Mouse (Mus musculus): Measurements from ENCODE around the gene Gpr179. TPM values are rescaled to one million over a fixed set of nuclear protein-coding genes. Genes with fewer than 3 reads are reported as not detected.

The Gpr179 gene
- polyA plus RNA-seq, 1 experiment from 2014 or later: 0.15 TPM

DNA sequence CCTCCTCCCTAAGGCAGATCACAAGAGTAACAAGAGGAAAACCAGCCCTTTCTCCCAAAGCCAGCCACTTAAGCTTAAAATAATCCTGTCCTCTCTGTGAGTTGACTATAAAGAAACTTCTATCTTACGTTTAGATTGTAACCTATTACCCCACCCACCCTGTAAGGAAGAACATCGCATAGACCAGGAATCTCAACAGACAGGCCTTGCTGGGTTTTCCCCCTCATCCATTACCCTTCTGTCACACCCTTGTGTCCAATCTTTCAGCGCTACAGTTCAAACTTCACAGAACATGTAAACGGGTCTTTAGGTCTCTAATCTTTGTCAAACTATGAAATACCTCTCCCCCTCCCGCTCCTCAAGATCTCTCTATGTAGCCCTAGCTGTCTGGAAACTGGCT, 47.2 kb downstream of the Gpr179 start:
- WGBS: 69% methylated on average over 5 of the region's 5 CpGs
- no peak for ATAC-seq (ENCODE audit: insufficient number of reproducible peaks, insufficient read depth, low FRiP score, low TSS enrichment, low read depth)
- Histone ChIP-seq H3K9me3 (no peaks in the 10 kb centered on the region), H3K9ac (no peak overlapping the region), H3K36me3 (no peaks in the 10 kb centered on the region), H3K4me1 (peaks cover 6% of the 10 kb centered on the region), H3K4me2 (no peak overlapping the region), H3K4me3 (no peak overlapping the region), H3K27ac (no peak overlapping the region), H3K27me3 (no peaks in the 10 kb centered on the region)

DNA sequence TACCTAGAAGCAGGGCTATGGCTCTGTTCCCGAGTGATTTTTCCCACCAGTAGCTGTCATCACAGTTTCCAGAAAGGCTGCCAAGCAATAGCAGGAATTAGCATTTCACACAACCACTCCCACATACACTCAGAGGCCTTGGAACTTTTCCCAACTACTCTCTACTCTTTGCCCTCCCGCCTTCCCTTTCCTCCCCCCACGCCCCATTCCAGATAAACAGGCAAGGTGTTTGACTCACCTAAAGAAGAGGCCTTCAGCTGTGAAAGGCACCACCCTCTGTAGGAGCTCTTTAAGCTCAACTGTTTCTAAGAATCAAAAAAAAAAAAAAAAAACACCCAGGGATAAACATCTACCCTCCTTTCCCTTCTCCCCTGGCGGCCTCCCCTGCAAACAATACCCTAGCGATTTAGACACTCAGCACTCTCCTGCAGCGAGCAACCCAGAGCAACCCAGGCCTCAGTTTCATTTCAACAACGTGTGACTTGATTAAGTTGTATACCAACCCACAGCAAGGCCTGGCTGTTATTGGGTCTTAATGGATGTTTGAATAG, 49.6 kb downstream of the Gpr179 start:
- H3K27ac ChIP-seq: 0 out of 2 replicates have a peak overlapping the region, but pooled peaks have one; percentile 62
- ATAC-seq (ENCODE audit: insufficient number of reproducible peaks, insufficient read depth, low FRiP score, low TSS enrichment, low read depth): no peak
- WGBS: 39% methylated on average over 7 of the region's 7 CpGs
- no peak overlapping the region for H3K9ac ChIP-seq
- H3K27me3 ChIP-seq: no peaks in the 10 kb centered on the region
- H3K4me1 ChIP-seq: no peaks in the 10 kb centered on the region
- H3K4me2 ChIP-seq: no peak overlapping the region
- H3K4me3 ChIP-seq: no peak overlapping the region
- no peaks in the 10 kb centered on the region for H3K36me3 ChIP-seq
- no peaks in the 10 kb centered on the region for H3K9me3 ChIP-seq

DNA sequence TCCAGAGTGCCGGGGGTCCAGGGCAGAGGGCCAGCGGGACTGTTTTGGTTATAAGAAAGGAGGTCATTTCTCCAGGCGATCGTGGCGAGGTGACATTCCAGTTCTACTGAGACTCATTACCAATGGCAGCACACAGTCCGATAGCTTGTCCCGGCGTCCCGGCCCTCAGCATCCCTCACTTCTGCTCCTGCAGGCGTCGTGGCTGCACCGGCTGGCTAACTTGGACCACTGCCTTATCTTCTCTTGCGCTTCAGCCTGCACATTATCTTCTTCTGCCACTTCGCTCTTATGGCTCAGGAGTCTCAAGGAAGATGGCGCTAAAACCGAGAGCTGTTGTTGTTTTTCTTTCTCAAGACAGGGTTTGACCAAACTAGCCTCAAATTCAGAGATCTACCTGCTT, 50.5 kb downstream of the Gpr179 start:
- Histone ChIP-seq H3K27me3 (no peaks in the 10 kb centered on the region), H3K27ac (no peak overlapping the region), H3K9me3 (no peaks in the 10 kb centered on the region), H3K4me3 (no peak overlapping the region), H3K4me2 (no peak overlapping the region), H3K9ac (no peak overlapping the region), H3K36me3 (no peaks in the 10 kb centered on the region), H3K4me1 (no peaks in the 10 kb centered on the region)
- 90% methylated on average over 16 of the region's 16 CpGs for WGBS
- ATAC-seq (ENCODE audit: insufficient number of reproducible peaks, insufficient read depth, low FRiP score, low TSS enrichment, low read depth): no peak

DNA sequence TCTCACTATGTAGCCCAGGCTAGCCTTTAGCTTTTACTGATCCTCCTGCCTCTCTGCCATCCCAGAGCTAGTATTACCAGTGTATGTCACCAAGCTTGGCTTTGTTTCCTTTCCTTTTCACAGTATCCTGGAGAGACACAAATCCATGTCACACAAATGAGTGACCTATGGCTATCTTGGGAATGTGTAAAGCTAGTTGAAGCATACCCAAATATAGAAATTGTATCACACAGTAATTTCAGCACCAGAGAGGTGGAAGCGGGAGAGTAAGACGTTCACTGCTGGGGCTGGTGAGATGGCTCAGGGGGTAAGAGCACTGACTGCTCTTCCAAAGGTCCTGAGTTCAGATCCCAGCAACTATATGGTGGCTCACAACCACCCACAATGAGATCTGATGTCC, 51.9 kb downstream of the Gpr179 start:
- WGBS: 94% methylated on average over 2 of the region's 2 CpGs
- no peaks in the 10 kb centered on the region for H3K27me3 ChIP-seq
- no peaks in the 10 kb centered on the region for H3K9me3 ChIP-seq
- no peaks in the 10 kb centered on the region for H3K36me3 ChIP-seq
- H3K27ac ChIP-seq: no peak overlapping the region
- no peak overlapping the region for H3K4me3 ChIP-seq
- H3K4me2 ChIP-seq: no peak overlapping the region
- no peaks in the 10 kb centered on the region for H3K4me1 ChIP-seq
- H3K9ac ChIP-seq: no peak overlapping the region
- ATAC-seq (ENCODE audit: insufficient number of reproducible peaks, insufficient read depth, low FRiP score, low TSS enrichment, low read depth): no peak

DNA sequence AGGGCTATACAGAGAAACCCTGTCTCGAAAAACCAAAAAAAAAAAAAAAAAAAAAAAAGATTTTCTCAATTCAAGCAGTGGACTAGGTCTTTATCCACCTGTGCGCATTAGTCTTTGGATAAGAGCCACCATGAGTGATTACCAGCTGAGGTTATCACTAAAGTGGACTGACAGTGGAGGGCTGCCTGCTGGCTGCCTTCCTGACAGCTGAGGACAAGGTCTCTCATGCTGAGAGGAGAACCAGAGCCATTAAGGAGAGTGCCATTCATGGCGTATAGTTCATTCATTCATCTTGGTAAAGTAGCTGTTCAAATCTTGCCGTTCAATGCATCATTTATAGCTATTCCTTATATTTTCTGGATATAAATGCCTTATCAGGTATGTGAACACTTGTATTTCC, 55.3 kb downstream of the Gpr179 start:
- no peak overlapping the region for H3K27ac ChIP-seq
- no peaks in the 10 kb centered on the region for H3K9me3 ChIP-seq
- 95% methylated on average over 3 of the region's 4 CpGs for WGBS
- H3K9ac ChIP-seq: no peak overlapping the region
- H3K4me1 ChIP-seq: no peaks in the 10 kb centered on the region
- no peak for ATAC-seq (ENCODE audit: insufficient number of reproducible peaks, insufficient read depth, low FRiP score, low TSS enrichment, low read depth)
- no peak overlapping the region for H3K4me2 ChIP-seq
- no peak overlapping the region for H3K4me3 ChIP-seq
- H3K36me3 ChIP-seq: no peaks in the 10 kb centered on the region
- H3K27me3 ChIP-seq: no peaks in the 10 kb centered on the region

DNA sequence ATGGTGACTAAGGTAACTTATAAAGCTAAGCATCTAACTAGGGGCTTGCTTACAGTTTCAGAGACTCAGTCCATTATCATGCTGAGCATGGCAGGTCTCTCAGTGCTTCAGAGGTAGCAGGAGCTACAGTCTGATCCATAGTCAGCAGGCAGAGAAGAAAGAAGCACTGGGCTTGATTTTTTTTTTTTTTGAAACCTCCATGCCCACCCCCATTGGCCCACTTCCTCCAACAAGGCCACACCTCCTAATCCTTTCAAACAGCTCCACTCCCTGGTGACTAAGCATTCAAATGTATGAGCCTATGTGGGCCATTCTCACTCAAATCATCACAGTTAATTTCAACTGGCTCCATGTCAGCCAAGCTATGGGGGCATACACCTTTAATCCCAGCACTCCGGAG, 59.1 kb downstream of the Gpr179 start:
- no peaks in the 10 kb centered on the region for H3K9me3 ChIP-seq
- no peaks in the 10 kb centered on the region for H3K36me3 ChIP-seq
- H3K4me2 ChIP-seq: no peak overlapping the region
- H3K27me3 ChIP-seq: no peaks in the 10 kb centered on the region
- no peak overlapping the region for H3K4me3 ChIP-seq
- WGBS: 97% methylated on average over 1 of the region's 1 CpGs
- H3K27ac ChIP-seq: no peak overlapping the region
- H3K4me1 ChIP-seq: no peaks in the 10 kb centered on the region
- no peak overlapping the region for H3K9ac ChIP-seq
- no peak for ATAC-seq (ENCODE audit: insufficient number of reproducible peaks, insufficient read depth, low FRiP score, low TSS enrichment, low read depth)

DNA sequence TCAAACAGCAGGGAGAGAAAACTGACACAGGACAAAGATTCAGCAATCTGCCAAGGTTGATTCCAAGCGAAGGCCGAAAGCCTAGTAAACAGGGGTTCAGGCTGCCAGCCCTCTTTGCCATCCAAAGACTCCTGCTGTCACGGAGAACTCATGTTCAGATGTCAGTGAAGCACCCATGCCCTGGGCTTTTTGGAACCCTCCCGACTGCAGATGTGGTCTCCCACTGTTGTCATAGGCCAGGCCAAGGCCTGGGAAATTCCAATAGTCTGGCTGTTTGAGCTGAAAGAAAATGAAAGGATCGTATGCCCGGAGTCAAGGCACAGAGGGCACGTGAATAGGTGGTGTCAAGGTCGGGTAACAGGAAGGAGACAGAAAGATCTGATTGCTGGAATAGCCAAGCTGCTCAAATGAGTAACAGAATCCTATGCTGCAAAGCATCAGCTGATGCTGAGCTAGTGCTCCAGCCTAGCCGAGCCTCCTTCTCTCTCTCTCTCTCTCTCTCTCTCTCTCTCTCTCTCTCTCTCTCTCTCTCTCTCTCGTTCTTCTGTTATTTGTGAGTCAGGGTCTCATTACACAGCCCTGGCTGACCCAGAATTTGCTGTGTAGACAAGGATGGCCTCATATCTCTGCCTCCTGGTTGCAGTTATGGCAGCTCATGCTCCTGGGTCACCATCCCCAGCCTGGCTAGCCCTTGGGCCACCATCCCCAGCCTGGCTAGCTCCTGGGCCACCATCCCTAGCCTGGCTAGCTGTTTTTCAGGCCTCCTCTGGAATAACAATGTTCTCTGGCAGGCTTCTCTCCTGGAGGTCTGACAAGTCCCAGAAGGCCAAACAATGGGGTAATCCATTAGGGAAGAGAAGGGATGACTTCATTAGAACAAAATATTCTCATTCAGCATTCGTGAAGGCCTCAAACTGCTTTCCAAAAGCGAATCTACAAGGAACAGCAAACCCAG, 62.3 kb downstream of the Gpr179 start:
- 34% methylated on average over 12 of the region's 12 CpGs for WGBS
- peak overlapping the region; percentile 44; the same call in 1 of the 2 replicates for H3K27ac ChIP-seq
- peak overlapping the region; percentile 32; the same call in 1 of the 2 replicates for H3K9ac ChIP-seq
- H3K27me3 ChIP-seq: no peaks in the 10 kb centered on the region
- H3K4me1 ChIP-seq: peaks cover 6% of the 10 kb centered on the region
- no peak for ATAC-seq (ENCODE audit: insufficient number of reproducible peaks, insufficient read depth, low FRiP score, low TSS enrichment, low read depth)
- H3K4me2 ChIP-seq: no peak overlapping the region
- H3K4me3 ChIP-seq: no peak overlapping the region
- no peaks in the 10 kb centered on the region for H3K36me3 ChIP-seq
- no peaks in the 10 kb centered on the region for H3K9me3 ChIP-seq

DNA sequence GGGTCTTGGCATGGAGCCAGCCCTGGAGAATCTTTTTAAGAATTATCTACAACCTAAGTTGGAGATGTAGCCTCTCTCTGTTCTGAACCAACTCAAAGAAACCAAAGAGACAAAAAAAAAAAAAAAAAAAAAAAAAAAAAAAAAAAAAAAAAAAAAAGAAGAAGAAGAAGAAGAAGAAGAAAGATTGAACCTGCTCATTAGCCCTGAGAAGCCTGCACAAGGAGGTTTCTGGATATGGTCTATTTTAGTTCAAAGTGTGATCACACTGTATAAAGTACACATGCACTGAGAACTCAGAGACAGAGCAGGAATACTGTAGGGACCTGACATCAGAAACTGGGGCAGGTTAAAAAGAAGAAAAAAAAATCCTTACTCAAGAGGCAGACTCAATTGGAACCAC, 64.2 kb downstream of the Gpr179 start:
- H3K36me3 ChIP-seq: no peaks in the 10 kb centered on the region
- H3K27ac ChIP-seq: no peak overlapping the region
- no peak overlapping the region for H3K4me2 ChIP-seq
- H3K9me3 ChIP-seq: no peaks in the 10 kb centered on the region
- H3K4me3 ChIP-seq: no peak overlapping the region
- H3K4me1 ChIP-seq: peaks cover 6% of the 10 kb centered on the region
- no peak overlapping the region for H3K9ac ChIP-seq
- no peak for ATAC-seq (ENCODE audit: insufficient number of reproducible peaks, insufficient read depth, low FRiP score, low TSS enrichment, low read depth)
- no peaks in the 10 kb centered on the region for H3K27me3 ChIP-seq

DNA sequence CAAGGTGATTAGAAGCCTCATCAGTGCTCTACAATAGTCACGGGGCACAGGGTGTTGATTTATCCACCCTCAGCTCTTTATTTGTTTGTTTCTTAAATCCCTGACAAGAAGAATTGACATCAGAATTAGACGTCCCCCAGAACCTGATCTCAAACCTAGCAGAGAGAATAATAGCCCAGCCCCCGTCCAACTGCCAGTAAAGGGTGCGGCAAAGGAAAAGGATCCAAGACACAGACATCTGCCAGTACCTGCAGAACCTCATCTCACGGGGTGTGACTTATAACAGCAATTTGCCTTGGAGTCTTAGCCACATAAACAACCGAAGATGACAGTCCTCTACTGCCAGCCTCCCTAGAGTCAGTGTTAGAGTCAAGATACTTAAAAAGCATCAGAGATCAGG, 64.9 kb downstream of the Gpr179 start:
- no peak for ATAC-seq (ENCODE audit: insufficient number of reproducible peaks, insufficient read depth, low FRiP score, low TSS enrichment, low read depth)
- H3K4me2 ChIP-seq: no peak overlapping the region
- peaks cover 6% of the 10 kb centered on the region for H3K4me1 ChIP-seq
- no peak overlapping the region for H3K4me3 ChIP-seq
- H3K9ac ChIP-seq: no peak overlapping the region
- H3K9me3 ChIP-seq: no peaks in the 10 kb centered on the region
- H3K27me3 ChIP-seq: no peaks in the 10 kb centered on the region
- no peak overlapping the region for H3K27ac ChIP-seq
- H3K36me3 ChIP-seq: no peaks in the 10 kb centered on the region
- WGBS: 51% methylated on average over 6 of the region's 6 CpGs

DNA sequence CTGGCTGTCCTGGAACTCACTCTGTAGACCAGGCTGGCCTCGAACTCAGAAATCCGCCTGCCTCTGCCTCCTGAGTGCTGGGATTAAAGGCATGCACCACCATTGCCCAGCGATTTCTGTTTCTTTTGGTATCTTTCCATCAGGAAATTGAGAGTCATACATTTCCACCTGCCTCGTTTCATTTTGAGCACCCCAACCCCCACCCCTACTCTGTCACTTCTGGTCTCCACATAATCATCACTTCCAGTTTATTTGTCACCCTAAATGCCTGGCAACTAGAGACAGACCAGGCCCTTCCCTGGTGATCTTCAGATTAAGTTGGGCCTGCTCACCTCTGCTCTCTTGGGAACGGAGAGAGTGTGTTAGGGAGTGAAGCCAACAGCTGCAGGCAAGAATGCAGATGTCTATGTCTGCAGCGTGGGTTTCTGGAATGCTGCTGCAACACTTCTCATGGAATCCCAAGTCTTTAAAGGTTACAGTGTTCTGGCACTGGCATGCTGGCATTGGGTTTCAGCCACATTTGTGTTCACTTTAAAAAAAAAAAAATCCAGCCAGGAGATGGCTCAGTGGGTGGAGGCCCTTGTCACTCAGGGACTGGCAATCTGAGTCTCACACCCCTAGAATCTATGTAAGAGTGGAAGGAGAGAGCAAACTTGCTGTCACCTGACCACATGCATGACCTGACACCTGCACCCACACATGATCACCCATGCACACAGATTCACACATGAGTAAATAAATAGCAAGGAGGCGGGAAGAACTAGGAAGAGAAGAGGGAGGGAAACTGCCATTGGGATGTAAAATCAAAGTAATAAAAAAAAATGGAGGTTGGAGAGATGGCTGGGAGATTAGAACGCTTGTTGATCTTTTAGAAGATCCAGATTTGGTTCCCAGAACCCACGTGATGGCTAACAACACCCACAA, 65.8 kb downstream of the Gpr179 start:
- no peak overlapping the region for H3K4me2 ChIP-seq
- no peaks in the 10 kb centered on the region for H3K9me3 ChIP-seq
- peaks cover 6% of the 10 kb centered on the region for H3K4me1 ChIP-seq
- no peak overlapping the region for H3K9ac ChIP-seq
- WGBS: 61% methylated on average over 9 of the region's 9 CpGs
- H3K36me3 ChIP-seq: no peaks in the 10 kb centered on the region
- no peaks in the 10 kb centered on the region for H3K27me3 ChIP-seq
- no peak overlapping the region for H3K4me3 ChIP-seq
- no peak for ATAC-seq (ENCODE audit: insufficient number of reproducible peaks, insufficient read depth, low FRiP score, low TSS enrichment, low read depth)
- no peak overlapping the region for H3K27ac ChIP-seq

DNA sequence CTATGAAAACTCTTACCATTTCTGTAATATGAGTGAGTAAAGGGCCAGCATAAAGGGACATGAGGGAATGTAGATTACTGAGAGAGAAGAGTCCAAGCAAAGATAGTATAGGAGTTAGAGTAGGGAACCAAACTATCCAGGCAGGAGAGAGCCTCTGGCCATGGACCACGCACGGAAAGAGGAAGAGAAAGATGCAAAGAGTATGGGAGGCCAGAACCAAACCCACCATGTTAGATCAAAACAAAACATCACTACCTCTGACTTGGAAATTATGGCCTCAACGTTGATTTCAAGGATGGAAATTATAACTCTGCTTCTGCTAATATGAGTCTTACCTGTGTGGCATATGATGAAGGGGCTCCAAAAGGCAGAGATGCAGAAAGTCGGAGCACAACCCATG, 67.0 kb downstream of the Gpr179 start:
- H3K9me3 ChIP-seq: no peaks in the 10 kb centered on the region
- H3K4me3 ChIP-seq: no peak overlapping the region
- 73% methylated on average over 4 of the region's 4 CpGs for WGBS
- no peak overlapping the region for H3K9ac ChIP-seq
- H3K4me1 ChIP-seq: peaks cover 9% of the 10 kb centered on the region
- H3K36me3 ChIP-seq: no peaks in the 10 kb centered on the region
- ATAC-seq (ENCODE audit: insufficient number of reproducible peaks, insufficient read depth, low FRiP score, low TSS enrichment, low read depth): no peak
- no peak overlapping the region for H3K4me2 ChIP-seq
- H3K27me3 ChIP-seq: no peaks in the 10 kb centered on the region
- H3K27ac ChIP-seq: no peak overlapping the region

All from embryonic facial prominence, embryonic 13.5 days (tissue).